Mouse (Mus musculus) G1E (cell line): ENCODE results near the gene Lbh.

Source experiments
- CTCF ChIP-seq: IDR thresholded peaks from 2 replicates; pipeline ENCODE4 v1.5.1; 2012; ENCODE audit warnings: low read depth, low read length, inconsistent platforms, mixed read lengths
- GATA1 ChIP-seq: IDR thresholded peaks from 2 replicates; pipeline ENCODE4 v1.6.1; 2012; ENCODE audit warnings: borderline replicate concordance, low read length, inconsistent platforms, mixed read lengths
- GATA2 ChIP-seq: IDR thresholded peaks from 2 replicates; pipeline ENCODE4 v1.6.1; 2012; ENCODE audit warnings: low read depth, low read length, inconsistent platforms, borderline replicate concordance
- TAL1 ChIP-seq: conservative IDR thresholded peaks from 2 replicates; pipeline ENCODE4 v1.6.1; 2012; ENCODE audit warnings: low read depth, low read length, inconsistent platforms, mixed read lengths

DNA sequence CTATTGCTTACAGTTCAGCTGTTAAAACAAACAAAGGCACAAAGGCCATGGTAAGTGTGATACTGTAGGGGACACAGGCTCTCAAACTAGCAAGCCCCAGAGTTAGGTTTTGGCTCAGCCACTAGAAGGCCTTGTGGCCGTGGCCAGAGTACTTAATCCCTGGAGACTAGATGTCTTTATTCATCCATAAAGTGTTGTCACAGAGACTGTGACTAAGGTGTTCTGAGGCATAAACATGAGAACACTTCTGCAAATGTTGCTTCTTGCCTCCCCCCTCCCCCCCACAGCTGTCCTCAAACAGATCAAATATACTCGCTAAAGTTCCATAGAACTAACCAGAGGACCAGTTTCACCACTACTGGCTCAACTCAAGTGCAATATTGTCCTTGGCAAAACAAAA is 4.0 kb upstream of the Lbh start:
- TF ChIP-seq CTCF: no peak
- TF ChIP-seq GATA1: no peak
- no peak for TF ChIP-seq GATA2
- no peak for TF ChIP-seq TAL1
